Mouse (Mus musculus): ENCODE measurements around the gene Phykpl.
"Not testable (repeated sequence)": the region's sequence is repeated elsewhere in the genome, so short reads cannot be mapped to it uniquely, and the experiment has no call there.

The Phykpl gene

GRCm38 (mm10) chr11:51618894-51619408 lies 34.4 kb downstream of the Phykpl start:
- Histone ChIP-seq H3K27me3 (ENCODE audit: control insufficient read depth, insufficient read depth, low read length, poor library complexity, severe bottlenecking) (no peaks in the 10 kb centered on the region), H3K36me3 (ENCODE audit: control insufficient read depth, insufficient read depth, low read length, poor library complexity, severe bottlenecking) (peaks cover 7% of the 10 kb centered on the region)
- DNase-seq (ENCODE audit: low read depth, low spot score), result no peak

- no peaks in the 10 kb centered on the region for H3K27me3 ChIP-seq (ENCODE audit: control insufficient read depth, insufficient read depth, low read length, poor library complexity, severe bottlenecking)
- peak; percentile 93 for DNase-seq (ENCODE audit: low read depth, low spot score)
- H3K36me3 ChIP-seq (ENCODE audit: control insufficient read depth, insufficient read depth, low read length, poor library complexity, severe bottlenecking), result peaks cover 7% of the 10 kb centered on the region
Measured at GRCm38 (mm10) chr11:51619409-51620060, 35.0 kb downstream of the Phykpl start, which contains the start of gene Nhp2. TSS of gene Nhp2 (plus strand) at chr11:51619735.

GRCm38 (mm10) chr11:51620084-51620483 lies 35.5 kb downstream of the Phykpl start:
- H3K36me3 ChIP-seq (ENCODE audit: control insufficient read depth, insufficient read depth, low read length, poor library complexity, severe bottlenecking), result peaks cover 7% of the 10 kb centered on the region

GRCm38 (mm10) chr11:51621776-51622175 lies 37.2 kb downstream of the Phykpl start:
- Histone ChIP-seq H3K27me3 (ENCODE audit: control insufficient read depth, insufficient read depth, low read length, poor library complexity, severe bottlenecking) (no peaks in the 10 kb centered on the region), H3K36me3 (ENCODE audit: control insufficient read depth, insufficient read depth, low read length, poor library complexity, severe bottlenecking) (peaks cover 7% of the 10 kb centered on the region)
- DNase-seq (ENCODE audit: low read depth, low spot score), result no peak

More at GRCm38 (mm10) chr11:51620084-51620483, 35.5 kb downstream of the Phykpl start:
- DNase-seq (ENCODE audit: low read depth, low spot score), result no peak
- H3K27me3 ChIP-seq (ENCODE audit: control insufficient read depth, insufficient read depth, low read length, poor library complexity, severe bottlenecking), result no peaks in the 10 kb centered on the region

GRCm38 (mm10) chr11:51622971-51623491 lies 38.5 kb downstream of the Phykpl start:
- Histone ChIP-seq H3K36me3 (ENCODE audit: control insufficient read depth, insufficient read depth, low read length, poor library complexity, severe bottlenecking) (peaks cover 13% of the 10 kb centered on the region), H3K27me3 (ENCODE audit: control insufficient read depth, insufficient read depth, low read length, poor library complexity, severe bottlenecking) (no peaks in the 10 kb centered on the region)
- no peak for DNase-seq (ENCODE audit: low read depth, low spot score)

GRCm38 (mm10) chr11:51625187-51625820 lies 40.7 kb downstream of the Phykpl start:
- no peak for DNase-seq (ENCODE audit: low read depth, low spot score)
- H3K36me3 ChIP-seq (ENCODE audit: control insufficient read depth, insufficient read depth, low read length, poor library complexity, severe bottlenecking), result peaks cover 18% of the 10 kb centered on the region
- no peaks in the 10 kb centered on the region for H3K27me3 ChIP-seq (ENCODE audit: control insufficient read depth, insufficient read depth, low read length, poor library complexity, severe bottlenecking)

GRCm38 (mm10) chr11:51627425-51627824 lies 42.9 kb downstream of the Phykpl start:
- Histone ChIP-seq H3K27me3 (ENCODE audit: control insufficient read depth, insufficient read depth, low read length, poor library complexity, severe bottlenecking) (no peaks in the 10 kb centered on the region), H3K36me3 (ENCODE audit: control insufficient read depth, insufficient read depth, low read length, poor library complexity, severe bottlenecking) (peaks cover 18% of the 10 kb centered on the region)
- DNase-seq (ENCODE audit: low read depth, low spot score), result no peak

GRCm38 (mm10) chr11:51627907-51628306 lies 43.4 kb downstream of the Phykpl start:
- Histone ChIP-seq H3K36me3 (ENCODE audit: control insufficient read depth, insufficient read depth, low read length, poor library complexity, severe bottlenecking) (peaks cover 16% of the 10 kb centered on the region), H3K27me3 (ENCODE audit: control insufficient read depth, insufficient read depth, low read length, poor library complexity, severe bottlenecking) (no peaks in the 10 kb centered on the region)
- DNase-seq (ENCODE audit: low read depth, low spot score), result no peak

- H3K36me3 ChIP-seq (ENCODE audit: control insufficient read depth, insufficient read depth, low read length, poor library complexity, severe bottlenecking), result peaks cover 11% of the 10 kb centered on the region
- H3K27me3 ChIP-seq (ENCODE audit: control insufficient read depth, insufficient read depth, low read length, poor library complexity, severe bottlenecking), result no peaks in the 10 kb centered on the region
- no peak for DNase-seq (ENCODE audit: low read depth, low spot score)
Measured at GRCm38 (mm10) chr11:51629651-51630314, 45.2 kb downstream of the Phykpl start.

- peaks cover 8% of the 10 kb centered on the region for H3K36me3 ChIP-seq (ENCODE audit: control insufficient read depth, insufficient read depth, low read length, poor library complexity, severe bottlenecking)
- DNase-seq (ENCODE audit: low read depth, low spot score), result no peak
- H3K27me3 ChIP-seq (ENCODE audit: control insufficient read depth, insufficient read depth, low read length, poor library complexity, severe bottlenecking), result no peaks in the 10 kb centered on the region
Measured at GRCm38 (mm10) chr11:51632130-51632753, 47.7 kb downstream of the Phykpl start.

GRCm38 (mm10) chr11:51633200-51633599 lies 48.6 kb downstream of the Phykpl start:
- H3K27me3 ChIP-seq (ENCODE audit: control insufficient read depth, insufficient read depth, low read length, poor library complexity, severe bottlenecking); H3K36me3 ChIP-seq (ENCODE audit: control insufficient read depth, insufficient read depth, low read length, poor library complexity, severe bottlenecking): not testable (repeated sequence)
- DNase-seq (ENCODE audit: low read depth, low spot score), result peak; percentile 40

- Histone ChIP-seq H3K27me3 (ENCODE audit: control insufficient read depth, insufficient read depth, low read length, poor library complexity, severe bottlenecking) (no peaks in the 10 kb centered on the region), H3K36me3 (ENCODE audit: control insufficient read depth, insufficient read depth, low read length, poor library complexity, severe bottlenecking) (peaks cover 1% of the 10 kb centered on the region)
- DNase-seq (ENCODE audit: low read depth, low spot score), result no peak
Measured at GRCm38 (mm10) chr11:51633721-51634120, 49.2 kb downstream of the Phykpl start.

- Histone ChIP-seq H3K27me3 (ENCODE audit: control insufficient read depth, insufficient read depth, low read length, poor library complexity, severe bottlenecking) (no peaks in the 10 kb centered on the region), H3K36me3 (ENCODE audit: control insufficient read depth, insufficient read depth, low read length, poor library complexity, severe bottlenecking) (no peaks in the 10 kb centered on the region)
- no peak for DNase-seq (ENCODE audit: low read depth, low spot score)
Measured at GRCm38 (mm10) chr11:51635127-51635524, 50.6 kb downstream of the Phykpl start.

GRCm38 (mm10) chr11:51635525-51636322 lies 51.2 kb downstream of the Phykpl start, which contains the start of gene Rmnd5b:
TSS of gene Rmnd5b (minus strand) at chr11:51635896.
- peak; percentile 94 for DNase-seq (ENCODE audit: low read depth, low spot score)
- H3K27me3 ChIP-seq (ENCODE audit: control insufficient read depth, insufficient read depth, low read length, poor library complexity, severe bottlenecking), result no peaks in the 10 kb centered on the region
- no peaks in the 10 kb centered on the region for H3K36me3 ChIP-seq (ENCODE audit: control insufficient read depth, insufficient read depth, low read length, poor library complexity, severe bottlenecking)

All from splenic B cell, adult 2 months (primary cell).